Mouse (Mus musculus) CD4-positive, CD25-positive, alpha-beta regulatory T cell, adult 2 months (primary cell): Measurements from ENCODE around the gene Sult2a7.

ENCODE experiments used
- DNase-seq: peaks from one replicate; pipeline ENCODE4 v3.0.0-alpha.2; 2012; ENCODE audit warnings: low read depth, low spot score

The Sult2a7 gene

GRCm38 (mm10) chr7:14494130-14494529 lies at the start of gene Sult2a7:
Gene Sult2a7 (minus strand): TSS chr7:14494230.
- DNase-seq: no peak

- DNase-seq: no peak
These were observed 31.2 kb upstream of the Sult2a7 start for GRCm38 (mm10) chr7:14525280-14525679.

GRCm38 (mm10) chr7:14522636-14523035 lies 28.6 kb upstream of the Sult2a7 start:
- DNase-seq: no peak

GRCm38 (mm10) chr7:14518301-14518700 lies 24.3 kb upstream of the Sult2a7 start:
- DNase-seq: no peak

GRCm38 (mm10) chr7:14492886-14493285 lies 1.1 kb downstream of the Sult2a7 start:
- no peak for DNase-seq

- no peak for DNase-seq
These were observed 47.5 kb downstream of the Sult2a7 start, which contains the start of gene Sult2a8 for GRCm38 (mm10) chr7:14446534-14446933. Gene Sult2a8 (minus strand): TSS chr7:14446769.

GRCm38 (mm10) chr7:14439581-14439980 lies 54.4 kb downstream of the Sult2a7 start:
- DNase-seq: no peak

- no peak for DNase-seq
These were observed 55.5 kb downstream of the Sult2a7 start for GRCm38 (mm10) chr7:14438484-14438883.

GRCm38 (mm10) chr7:14438029-14438428 lies 56.0 kb downstream of the Sult2a7 start:
- no peak for DNase-seq
